Mouse (Mus musculus): ENCODE data around the gene Slc44a1. TPM values are rescaled to one million over a fixed set of nuclear protein-coding genes. Genes with fewer than 3 reads are reported as not detected.

The Slc44a1 gene
- polyA plus RNA-seq, 1 experiment from 2014 or later: 27.9 TPM

- WGBS: 94% methylated on average over 12 of the region's 12 CpGs
- Histone ChIP-seq H3K27ac (ENCODE audit: low read depth, low read length) (no peak overlapping the region), H3K4me3 (ENCODE audit: low read depth, low read length) (no peak overlapping the region), H3K4me2 (replicated peaks; ENCODE audit: low read depth) (no peak overlapping the region), H3K27me3 (replicated peaks; ENCODE audit: control insufficient read depth, insufficient read depth, low read length) (no peaks in the 10 kb centered on the region), H3K36me3 (ENCODE audit: control insufficient read depth, insufficient read depth) (no peaks in the 10 kb centered on the region), H3K4me1 (replicated peaks; ENCODE audit: control insufficient read depth, insufficient read depth, low read length) (no peaks in the 10 kb centered on the region), H3K9ac (ENCODE audit: low read depth, low read length) (no peak overlapping the region), H3K9me3 (ENCODE audit: control insufficient read depth) (no peaks in the 10 kb centered on the region)
- TF ChIP-seq CTCF (IDR thresholded peaks at IDR 0.05; ENCODE audit: low read depth): no peak
- no peak for ATAC-seq
These were observed 36.8 kb upstream of the Slc44a1 start for GRCm38 (mm10) chr4:53403386-53403785.

GRCm38 (mm10) chr4:53404431-53404925 lies 35.7 kb upstream of the Slc44a1 start:
- no peaks in the 10 kb centered on the region for H3K27me3 ChIP-seq (replicated peaks; ENCODE audit: control insufficient read depth, insufficient read depth, low read length)
- no peak for TF ChIP-seq CTCF (IDR thresholded peaks at IDR 0.05; ENCODE audit: low read depth)
- no peaks in the 10 kb centered on the region for H3K9me3 ChIP-seq (ENCODE audit: control insufficient read depth)
- H3K27ac ChIP-seq (ENCODE audit: low read depth, low read length): no peak overlapping the region
- no peak overlapping the region for H3K9ac ChIP-seq (ENCODE audit: low read depth, low read length)
- H3K4me2 ChIP-seq (replicated peaks; ENCODE audit: low read depth): no peak overlapping the region
- ATAC-seq: no peak
- no peak overlapping the region for H3K4me3 ChIP-seq (ENCODE audit: low read depth, low read length)
- H3K4me1 ChIP-seq (replicated peaks; ENCODE audit: control insufficient read depth, insufficient read depth, low read length): no peaks in the 10 kb centered on the region
- no peaks in the 10 kb centered on the region for H3K36me3 ChIP-seq (ENCODE audit: control insufficient read depth, insufficient read depth)
- WGBS: 91% methylated on average over 6 of the region's 6 CpGs

GRCm38 (mm10) chr4:53406866-53407265 lies 33.3 kb upstream of the Slc44a1 start:
- Histone ChIP-seq H3K9me3 (ENCODE audit: control insufficient read depth) (no peaks in the 10 kb centered on the region), H3K9ac (ENCODE audit: low read depth, low read length) (no peak overlapping the region), H3K27ac (ENCODE audit: low read depth, low read length) (no peak overlapping the region), H3K4me3 (ENCODE audit: low read depth, low read length) (no peak overlapping the region), H3K36me3 (ENCODE audit: control insufficient read depth, insufficient read depth) (no peaks in the 10 kb centered on the region), H3K4me2 (replicated peaks; ENCODE audit: low read depth) (no peak overlapping the region), H3K27me3 (replicated peaks; ENCODE audit: control insufficient read depth, insufficient read depth, low read length) (no peaks in the 10 kb centered on the region), H3K4me1 (replicated peaks; ENCODE audit: control insufficient read depth, insufficient read depth, low read length) (no peaks in the 10 kb centered on the region)
- TF ChIP-seq CTCF (IDR thresholded peaks at IDR 0.05; ENCODE audit: low read depth): no peak
- no peak for ATAC-seq

- no peaks in the 10 kb centered on the region for H3K9me3 ChIP-seq (ENCODE audit: control insufficient read depth)
- no peak overlapping the region for H3K4me3 ChIP-seq (ENCODE audit: low read depth, low read length)
- TF ChIP-seq CTCF (IDR thresholded peaks at IDR 0.05; ENCODE audit: low read depth): no peak
These were observed 31.4 kb upstream of the Slc44a1 start for GRCm38 (mm10) chr4:53408821-53409220.

GRCm38 (mm10) chr4:53409526-53410085 lies 30.6 kb upstream of the Slc44a1 start:
- H3K4me2 ChIP-seq (replicated peaks; ENCODE audit: low read depth): no peak overlapping the region
- H3K9me3 ChIP-seq (ENCODE audit: control insufficient read depth): no peaks in the 10 kb centered on the region
- no peak for ATAC-seq
- H3K4me1 ChIP-seq (replicated peaks; ENCODE audit: control insufficient read depth, insufficient read depth, low read length): no peaks in the 10 kb centered on the region
- 20% methylated on average over 5 of the region's 5 CpGs for WGBS
- no peak overlapping the region for H3K9ac ChIP-seq (ENCODE audit: low read depth, low read length)
- no peak for TF ChIP-seq CTCF (IDR thresholded peaks at IDR 0.05; ENCODE audit: low read depth)
- no peaks in the 10 kb centered on the region for H3K36me3 ChIP-seq (ENCODE audit: control insufficient read depth, insufficient read depth)
- no peak overlapping the region for H3K27ac ChIP-seq (ENCODE audit: low read depth, low read length)
- H3K27me3 ChIP-seq (replicated peaks; ENCODE audit: control insufficient read depth, insufficient read depth, low read length): no peaks in the 10 kb centered on the region
- H3K4me3 ChIP-seq (ENCODE audit: low read depth, low read length): no peak overlapping the region

More at GRCm38 (mm10) chr4:53408821-53409220, 31.4 kb upstream of the Slc44a1 start:
- no peaks in the 10 kb centered on the region for H3K27me3 ChIP-seq (replicated peaks; ENCODE audit: control insufficient read depth, insufficient read depth, low read length)
- H3K4me2 ChIP-seq (replicated peaks; ENCODE audit: low read depth): no peak overlapping the region
- WGBS: 76% methylated on average over 8 of the region's 8 CpGs
- no peak overlapping the region for H3K9ac ChIP-seq (ENCODE audit: low read depth, low read length)
- H3K36me3 ChIP-seq (ENCODE audit: control insufficient read depth, insufficient read depth): no peaks in the 10 kb centered on the region
- ATAC-seq: no peak
- H3K27ac ChIP-seq (ENCODE audit: low read depth, low read length): no peak overlapping the region
- no peaks in the 10 kb centered on the region for H3K4me1 ChIP-seq (replicated peaks; ENCODE audit: control insufficient read depth, insufficient read depth, low read length)

- Histone ChIP-seq H3K4me3 (ENCODE audit: low read depth, low read length) (no peak overlapping the region), H3K36me3 (ENCODE audit: control insufficient read depth, insufficient read depth) (no peaks in the 10 kb centered on the region), H3K4me1 (replicated peaks; ENCODE audit: control insufficient read depth, insufficient read depth, low read length) (no peaks in the 10 kb centered on the region), H3K27me3 (replicated peaks; ENCODE audit: control insufficient read depth, insufficient read depth, low read length) (no peaks in the 10 kb centered on the region), H3K4me2 (replicated peaks; ENCODE audit: low read depth) (no peak overlapping the region), H3K9ac (ENCODE audit: low read depth, low read length) (no peak overlapping the region), H3K27ac (ENCODE audit: low read depth, low read length) (no peak overlapping the region), H3K9me3 (ENCODE audit: control insufficient read depth) (no peaks in the 10 kb centered on the region)
- WGBS: 83% methylated on average over 5 of the region's 5 CpGs
- no peak for ATAC-seq
- TF ChIP-seq CTCF (IDR thresholded peaks at IDR 0.05; ENCODE audit: low read depth): no peak
These were observed 29.5 kb upstream of the Slc44a1 start for GRCm38 (mm10) chr4:53410752-53411151.

Data from intestine, postnatal 0 days (tissue).